Mouse (Mus musculus) right cerebral cortex, postnatal 36 days (tissue): ENCODE results near the gene Prdm13.
A peak's percentile ranks its signal among the peaks of the same experiment; 100 is the strongest.

Experiments used
- DNase-seq, 2 experiments: peaks; one replicate each; pipeline ENCODE4 v3.0.0; 2022; ENCODE audit warnings: low spot score in 2 of 2, mixed read lengths in 1 of 2

Gene Prdm13

GRCm38 (mm10) chr4:21685595-21686091 is at the start of gene Prdm13:
Gene Prdm13, minus strand, starts transcription at chr4:21685963.
- no peak for DNase-seq

GRCm38 (mm10) chr4:21727615-21728165 is 41.9 kb upstream of the Prdm13 start, which contains the start of gene Ccnc:
Gene Ccnc, plus strand, starts transcription at chr4:21727701.
- DNase-seq: peak; percentile 83 to 85

GRCm38 (mm10) chr4:21726912-21727614 is 41.3 kb upstream of the Prdm13 start:
- peak; percentile 3 to 5 for DNase-seq

- no peak for DNase-seq
Observed at GRCm38 (mm10) chr4:21722752-21723334, 37.1 kb upstream of the Prdm13 start.

- no peak for DNase-seq
Observed at GRCm38 (mm10) chr4:21712147-21712546, 26.4 kb upstream of the Prdm13 start.

GRCm38 (mm10) chr4:21705046-21705445 is 19.3 kb upstream of the Prdm13 start:
- no peak for DNase-seq

- peak; percentile 24 to 36 for DNase-seq
Observed at GRCm38 (mm10) chr4:21695638-21696254, 10.0 kb upstream of the Prdm13 start.

- DNase-seq: no peak
Observed at GRCm38 (mm10) chr4:21690221-21690620, 4.5 kb upstream of the Prdm13 start.

- DNase-seq: no peak
Observed at GRCm38 (mm10) chr4:21689492-21689941, 3.8 kb upstream of the Prdm13 start.

- DNase-seq: no peak
Observed at GRCm38 (mm10) chr4:21688703-21689200, 3.0 kb upstream of the Prdm13 start.

GRCm38 (mm10) chr4:21687783-21688702 is 2.3 kb upstream of the Prdm13 start:
- DNase-seq: no peak

GRCm38 (mm10) chr4:21686934-21687333 is 1.2 kb upstream of the Prdm13 start:
- DNase-seq: no peak

- no peak for DNase-seq
Observed at GRCm38 (mm10) chr4:21686416-21686815, 653 bp upstream of the Prdm13 start.

- no peak for DNase-seq
Observed at GRCm38 (mm10) chr4:21684341-21684970, 1.3 kb downstream of the Prdm13 start.

- no peak for DNase-seq
Observed at GRCm38 (mm10) chr4:21682421-21683150, 3.2 kb downstream of the Prdm13 start.

GRCm38 (mm10) chr4:21680971-21681370 is 4.8 kb downstream of the Prdm13 start:
- no peak for DNase-seq

GRCm38 (mm10) chr4:21679624-21680480 is 5.9 kb downstream of the Prdm13 start:
- no peak for DNase-seq

GRCm38 (mm10) chr4:21678975-21679623 is 6.7 kb downstream of the Prdm13 start:
- no peak for DNase-seq
